ENCODE assay signal across 8 mouse cellular contexts in the genomic region with DNA sequence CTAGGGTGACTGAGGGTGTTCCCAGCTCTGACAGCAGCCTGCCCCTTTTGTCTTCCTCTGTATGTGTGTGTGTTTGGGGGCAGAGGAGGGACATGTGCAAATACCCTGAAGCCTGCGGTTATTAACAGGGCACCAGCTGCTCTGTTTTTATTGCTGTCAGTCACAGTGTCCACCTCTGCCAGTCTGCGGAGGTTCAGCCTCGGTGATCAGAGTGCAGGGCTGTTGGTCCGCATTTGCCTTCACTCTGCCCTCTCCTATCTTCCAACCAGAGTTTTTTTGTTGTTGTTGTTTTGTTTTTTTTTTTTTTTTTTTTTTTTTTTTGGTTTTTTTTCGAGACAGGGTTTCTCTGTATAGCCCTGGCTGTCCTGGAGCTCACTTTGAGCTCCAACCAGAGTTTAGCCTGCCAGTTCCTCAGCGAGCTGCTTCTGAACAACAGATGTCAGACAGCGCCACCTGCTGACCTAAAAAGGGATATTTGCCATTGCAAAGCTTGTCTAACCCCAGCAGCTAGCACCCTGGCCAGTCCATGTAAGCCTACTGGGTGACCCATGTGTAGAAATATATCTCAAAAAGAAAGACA.
DNase-seq lines count a peak whose midpoint lies in the region; ATAC-seq lines count a peak whose summit lies in the region.

No protein-coding gene starts in this region.

- intact Hi-C loops in left cerebral cortex, postnatal 36 days (cut with DNase I): loop anchor here (10.0 kb wide), 1 partner anchor 500 kb away; no protein-coding TSS in a partner anchor

- H3K9me3 ChIP-seq in midbrain, embryonic 12.5 days: peaks cover 7% of the 10 kb centered on the region; the same call in 1 of the 2 replicates
- no peaks in the 10 kb centered on the region for H3K9me3 ChIP-seq in stomach, embryonic 16.5 days (replicated peaks; ENCODE audit: control insufficient read depth, low read length)

- 0 out of 2 replicates have a peak, but pooled peaks cover 5% of the 10 kb centered on the region for H3K4me1 ChIP-seq in midbrain, embryonic 12.5 days
- no peaks in the 10 kb centered on the region for H3K4me1 ChIP-seq in stomach, embryonic 16.5 days (ENCODE audit: control insufficient read depth, insufficient read depth, low read length)

- peak; percentile 47 to 77 for DNase-seq in heart, adult 18-20 months
- no peak for DNase-seq in heart, adult 11 months
- DNase-seq in embryo, embryonic 10 days (ENCODE audit: low spot score): peak; percentile 94
- DNase-seq in gastrocnemius, postnatal 10 days: peak; percentile 85
- DNase-seq in kidney, adult 18-20 months: peak; percentile 77
- DNase-seq in left cerebral cortex, postnatal 36 days (ENCODE audit: low spot score in 2 of 2): peak; percentile 67 to 84

- no peak overlapping the region for H3K4me3 ChIP-seq in midbrain, embryonic 12.5 days
- H3K4me3 ChIP-seq in stomach, embryonic 16.5 days (replicated peaks; ENCODE audit: low read length): no peak overlapping the region

- no peak overlapping the region for H3K9ac ChIP-seq in midbrain, embryonic 12.5 days (replicated peaks)
- no peak overlapping the region for H3K9ac ChIP-seq in stomach, embryonic 16.5 days (ENCODE audit: low read length)

- peak overlapping the region; percentile 13; the same call in 1 of the 2 replicates for H3K4me2 ChIP-seq in midbrain, embryonic 12.5 days (replicated peaks)
- no peak overlapping the region for H3K4me2 ChIP-seq in stomach, embryonic 16.5 days (ENCODE audit: low read depth, low read length)

- no peaks in the 10 kb centered on the region for H3K27me3 ChIP-seq in midbrain, embryonic 12.5 days
- H3K27me3 ChIP-seq in stomach, embryonic 16.5 days (ENCODE audit: control insufficient read depth, insufficient read depth, low read length): no peaks in the 10 kb centered on the region

- peak; percentile 87 for ATAC-seq in midbrain, embryonic 12.5 days (ENCODE audit: low FRiP score, low read depth)
- ATAC-seq in stomach, embryonic 16.5 days (ENCODE audit: insufficient read depth, low FRiP score): peak; percentile 25; the same call in 1 of the 2 replicates

- H3K27ac ChIP-seq in midbrain, embryonic 12.5 days (replicated peaks): peak overlapping the region; percentile 25; the same call in 1 of the 2 replicates
- H3K27ac ChIP-seq in stomach, embryonic 16.5 days (ENCODE audit: low read length): no peak overlapping the region

- WGBS in midbrain, embryonic 12.5 days: 24% methylated on average over 7 of the region's 7 CpGs
- WGBS in stomach, embryonic 16.5 days: 32% methylated on average over 7 of the region's 7 CpGs

- H3K36me3 ChIP-seq in midbrain, embryonic 12.5 days: no peaks in the 10 kb centered on the region
- no peaks in the 10 kb centered on the region for H3K36me3 ChIP-seq in stomach, embryonic 16.5 days (ENCODE audit: control insufficient read depth, insufficient read depth, low read length)
